Mouse (Mus musculus) limb, embryonic 14.5 days (tissue): ENCODE results near the gene Ripk3. TPM values are rescaled to one million over a fixed set of nuclear protein-coding genes. Genes with fewer than 3 reads are reported as not detected.

Experiments used
- ATAC-seq: fragments of 200-750 bp; cut with Nextera tagmentation; 2 replicates; pipeline ENCODE4 v1.8.0; 2017; ENCODE audit warnings: low read depth, moderate number of reproducible peaks, moderate TSS enrichment; ENCODE audit not compliant: low FRiP score
- DNase-seq: peaks from one replicate; pipeline ENCODE4 v3.0.0-alpha.2; 2015; ENCODE audit warnings: low spot score
- H3K27ac ChIP-seq: fragments of 300-500 bp; sonication (generic); replicated peaks from 2 replicates; pipeline ENCODE4 v1.5.1; 2014; ENCODE audit warnings: low read depth, mild to moderate bottlenecking, low read length, moderate library complexity, mixed read lengths
- H3K27me3 ChIP-seq: fragments of 300-500 bp; sonication (generic); 2 replicates; pipeline ENCODE4 v1.6.1; 2014; ENCODE audit warnings: low read length, mixed read lengths; ENCODE audit not compliant: control insufficient read depth, insufficient read depth
- H3K36me3 ChIP-seq: fragments of 300-500 bp; sonication (generic); 2 replicates; pipeline ENCODE4 v1.6.1; 2014; ENCODE audit warnings: mild to moderate bottlenecking, low read length, moderate library complexity, mixed read lengths; ENCODE audit not compliant: control insufficient read depth, insufficient read depth
- H3K4me1 ChIP-seq: fragments of 300-500 bp; sonication (generic); 2 replicates; pipeline ENCODE4 v1.6.1; 2014; ENCODE audit warnings: antibody characterized with exemption, low read length, mixed read lengths; ENCODE audit not compliant: control insufficient read depth, insufficient read depth
- H3K4me2 ChIP-seq: fragments of 300-500 bp; sonication (generic); replicated peaks from 2 replicates; pipeline ENCODE4 v1.6.1; 2014; ENCODE audit warnings: low read depth, mild to moderate bottlenecking, low read length, moderate library complexity; ENCODE audit not compliant: severe bottlenecking
- H3K4me3 ChIP-seq: fragments of 300-500 bp; sonication (generic); replicated peaks from 2 replicates; pipeline ENCODE4 v1.5.1; 2014; ENCODE audit warnings: low read length
- H3K9ac ChIP-seq: fragments of 300-500 bp; sonication (generic); 2 replicates; pipeline ENCODE4 v1.6.1; 2014; ENCODE audit warnings: mild to moderate bottlenecking, low read depth, low read length, moderate library complexity; ENCODE audit not compliant: severe bottlenecking
- H3K9me3 ChIP-seq: fragments of 300-500 bp; sonication (generic); 2 replicates; pipeline ENCODE4 v1.6.1; 2016; ENCODE audit warnings: low read length; ENCODE audit not compliant: control insufficient read depth
- POLR2A ChIP-seq: fragments of 200-500 bp; IDR thresholded peaks from 2 replicates; pipeline ENCODE4 v1.8.0; 2012; ENCODE audit warnings: inconsistent platforms, mild to moderate bottlenecking, moderate library complexity, borderline replicate concordance; ENCODE audit not compliant: insufficient read depth, insufficient read length; ENCODE audit errors: extremely low read depth
- WGBS: fragments of 180-500 bp; shearing (Covaris S2); extraction: QIAGEN DNeasy Blood & Tissue Kit; methylation state at CpG from one replicate; pipeline ENCODE4 v1.1.7; 2014; 5-methylcytosine and 5-hydroxymethylcytosine counted together
- polyA plus RNA-seq, 2 experiments: library from polyadenylated mRNA; depleted of rRNA in 1 of 2; stranded (reverse) in 1 of 2; unstranded in 1 of 2; fragments of >200 nt; fragmentation: Nextera tagmentation in 1 of 2; extraction: Ambion mirVana in 1 of 2; gene quantifications; 2 replicates each; pipeline versions ENCODE4 v1.2.1 to v1.2.3; 2012 to 2014

The Ripk3 gene
- polyA plus RNA-seq, 2 experiments: 30.5 to 35.9 TPM

- whole genome bisulfite sequencing: 23% methylated on average over 8 of the region's 8 CpGs
- Histone ChIP-seq H3K27me3 (0 out of 2 replicates have a peak, but pooled peaks cover 8% of the 10 kb centered on the region), H3K27ac (no peak within 1 kb of the TSS), H3K4me1 (peaks cover 13% of the 10 kb centered on the region), H3K9me3 (no peaks in the 10 kb centered on the region), H3K4me3 (no peak within 1 kb of the TSS), H3K9ac (no peak within 1 kb of the TSS), H3K4me2 (peak within 1 kb of the TSS; percentile 9; the same call in 1 of the 2 replicates), H3K36me3 (peaks cover 29% of the 10 kb centered on the region)
- no peak for TF ChIP-seq POLR2A
- ATAC-seq: no peak; the same call in 1 of the 2 replicates
- peak; percentile 74 for DNase-seq
Measured at GRCm38 (mm10) chr14:55758363-55758784, 30.3 kb downstream of the Ripk3 start, which contains the start of gene Cideb. Gene Cideb, minus strand, starts transcription at chr14:55758458.

- Histone ChIP-seq H3K27ac (no peak overlapping the region), H3K9me3 (no peaks in the 10 kb centered on the region), H3K9ac (no peak overlapping the region), H3K27me3 (0 out of 2 replicates have a peak, but pooled peaks cover 8% of the 10 kb centered on the region), H3K4me3 (no peak overlapping the region), H3K36me3 (peaks cover 37% of the 10 kb centered on the region), H3K4me2 (no peak overlapping the region), H3K4me1 (peaks cover 6% of the 10 kb centered on the region)
- DNase-seq: no peak
- 80% methylated on average over 6 of the region's 6 CpGs for WGBS
- no peak for ATAC-seq
- no peak for TF ChIP-seq POLR2A
Measured at GRCm38 (mm10) chr14:55757566-55757965, 31.1 kb downstream of the Ripk3 start.

- peaks cover 38% of the 10 kb centered on the region for H3K36me3 ChIP-seq
- WGBS: 89% methylated on average over 10 of the region's 10 CpGs
Measured at GRCm38 (mm10) chr14:55747051-55747847, 41.4 kb downstream of the Ripk3 start.

GRCm38 (mm10) chr14:55745861-55746237, 42.8 kb downstream of the Ripk3 start:
- Histone ChIP-seq H3K27ac (0 out of 2 replicates have a peak overlapping the region, but pooled peaks have one; percentile 8), H3K9ac (peak overlapping the region; percentile 80), H3K27me3 (no peaks in the 10 kb centered on the region), H3K36me3 (peaks cover 35% of the 10 kb centered on the region), H3K4me1 (peaks cover 23% of the 10 kb centered on the region), H3K4me2 (peak overlapping the region; percentile 69), H3K9me3 (no peaks in the 10 kb centered on the region), H3K4me3 (peak overlapping the region; percentile 89)
- ATAC-seq: no peak
- no peak for TF ChIP-seq POLR2A
- under 1% methylated on average over 31 of the region's 31 CpGs for WGBS
- DNase-seq: no peak

More at GRCm38 (mm10) chr14:55747051-55747847, 41.4 kb downstream of the Ripk3 start:
- Histone ChIP-seq H3K27ac (no peak overlapping the region), H3K9ac (peak overlapping the region; percentile 80; the same call in 1 of the 2 replicates), H3K4me1 (peaks cover 23% of the 10 kb centered on the region), H3K27me3 (no peaks in the 10 kb centered on the region), H3K9me3 (no peaks in the 10 kb centered on the region), H3K4me2 (peak overlapping the region; percentile 69; the same call in 1 of the 2 replicates), H3K4me3 (no peak overlapping the region)
- DNase-seq (no peak), ATAC-seq (no peak)
- no peak for TF ChIP-seq POLR2A

- Histone ChIP-seq H3K4me2 (peak within 1 kb of the TSS; percentile 69), H3K4me1 (peaks cover 23% of the 10 kb centered on the region), H3K4me3 (peak within 1 kb of the TSS; percentile 89), H3K9ac (peak within 1 kb of the TSS; percentile 80), H3K36me3 (peaks cover 35% of the 10 kb centered on the region), H3K27ac (0 out of 2 replicates have a peak within 1 kb of the TSS, but pooled peaks have one; percentile 8), H3K9me3 (no peaks in the 10 kb centered on the region), H3K27me3 (no peaks in the 10 kb centered on the region)
- peak; percentile 38; the same call in 1 of the 2 replicates for TF ChIP-seq POLR2A
- ATAC-seq (peak; percentile 88), DNase-seq (peak; percentile 79)
- WGBS: under 1% methylated on average over 42 of the region's 48 CpGs
Measured at GRCm38 (mm10) chr14:55745180-55745860, 43.3 kb downstream of the Ripk3 start, which contains the start of the genes Dhrs1 and Nop9. Gene Dhrs1, minus strand, starts transcription at chr14:55745690. Gene Nop9, plus strand, starts transcription at chr14:55745693.
